In the genomic region with DNA sequence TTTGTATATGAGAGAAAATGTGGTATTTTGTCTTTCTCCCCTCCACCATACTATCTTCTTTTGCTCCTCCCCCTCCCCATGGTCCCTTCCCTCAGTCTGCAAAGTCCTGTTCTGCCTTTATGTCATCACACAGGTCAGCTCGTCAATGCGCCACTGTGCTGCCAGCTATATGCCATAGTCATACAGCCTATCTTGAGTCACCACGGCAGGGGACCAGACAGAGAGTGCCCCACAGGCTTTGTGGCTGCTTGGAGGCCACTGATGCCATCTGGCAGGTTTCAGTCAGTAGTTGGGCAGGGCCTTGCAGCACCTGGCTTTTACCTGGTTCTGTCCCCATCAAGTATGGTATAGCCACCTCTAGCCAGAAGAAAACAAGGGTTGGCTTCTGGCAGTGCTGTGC, we compare ENCODE assay signal across 13 mouse cellular contexts. TPM values are rescaled to one million over a fixed set of nuclear protein-coding genes. Genes with fewer than 3 reads are reported as not detected.
DNase-seq lines count a peak whose midpoint lies in the region.
"Had no signal": no experiment of that assay in that cellular context is flagged by ENCODE, and none has a peak within 500 bp of the region (broad histone marks: within the 10 kb centered on the region; RNA-seq: fewer than 3 reads in every experiment).

No protein-coding gene starts in this region.

- DNase-seq in cerebellum, adult 18-20 months: peak; percentile 38 to 58
- DNase-seq in cerebellum, adult 11 months: no peak
- peak; percentile 49 to 62 for DNase-seq in cerebellum, postnatal 25 days
- no peak for DNase-seq in cerebellum, postnatal 10 days
- peak; percentile 83 for DNase-seq in heart, adult 11 months
- no peak for DNase-seq in heart, postnatal 25 days (ENCODE audit: low spot score)
- DNase-seq: adrenal gland, adult 2 months; adrenal gland, postnatal 10 days; adrenal gland, postnatal 25 days; cerebellum, adult 8-10 months; embryo, embryonic 11 days had no signal

- intact Hi-C loops in heart, postnatal 25 days (cut with DNase I): no loop called here

RNA-seq across cellular contexts. Expression of gene Prkar1b, which starts 58.1 kb away (rescaled TPM):
- 1 to 10 TPM; 1.7 to 2.5 TPM for total RNA-seq in heart, postnatal 25 days (2021)
- total RNA-seq: common myeloid progenitor, adult 5-6 weeks; MEL had no signal

RNA-seq across cellular contexts. Expression of gene Dnaaf5, which starts 58.3 kb away (rescaled TPM):
- total RNA-seq in heart, postnatal 25 days (2021): 10 to 100 TPM; 14.5 to 21.9 TPM

Comparison
In these comparisons a context has a peak if more than half of its experiments do, and no peak if none do; other contexts are left out.
1. DNase-seq: peak in cerebellum, adult 18-20 months (2 of 2), cerebellum, postnatal 25 days (2 of 2) and heart, adult 11 months (single experiment); none in cerebellum, adult 11 months (single experiment), cerebellum, postnatal 10 days (0 of 2) and heart, postnatal 25 days (single experiment).